Mouse (Mus musculus): Measurements from ENCODE around the gene Gpr15. TPM values are rescaled to one million over a fixed set of nuclear protein-coding genes. Genes with fewer than 3 reads are reported as not detected.
A peak's percentile ranks its signal among the peaks of the same experiment; 100 is the strongest.

Gpr15 gene
- polyA plus RNA-seq, 1 experiment, result 0.31 TPM

DNA sequence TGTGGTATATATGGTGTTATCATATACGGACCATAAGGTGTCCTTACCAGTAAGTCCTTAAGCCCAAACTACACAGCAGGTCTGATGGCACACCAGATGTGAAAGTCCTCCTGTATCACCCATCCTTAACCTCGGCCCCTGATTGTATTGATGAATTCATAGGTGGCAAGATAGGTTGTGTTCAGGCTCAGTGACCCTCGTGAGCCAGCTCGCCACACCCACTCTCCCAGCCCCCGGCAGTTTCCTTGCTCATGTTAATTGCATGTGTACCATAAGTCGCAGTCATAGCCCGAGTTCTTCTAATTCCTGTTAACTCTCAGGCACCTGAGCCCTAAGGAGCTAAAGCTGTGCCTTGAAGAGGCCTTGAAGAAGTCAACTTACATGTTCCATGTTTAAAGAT lies 42.7 kb downstream of the Gpr15 start:
- no peaks in the 10 kb centered on the region for H3K4me1 ChIP-seq (ENCODE audit: control insufficient read depth, insufficient read depth, low read length)
- WGBS, result 83% methylated on average over 7 of the region's 7 CpGs
- TF ChIP-seq POLR2A (IDR thresholded peaks at IDR 0.05; ENCODE audit: borderline replicate concordance, extremely low read depth, low read depth, low read length), result no peak

DNA sequence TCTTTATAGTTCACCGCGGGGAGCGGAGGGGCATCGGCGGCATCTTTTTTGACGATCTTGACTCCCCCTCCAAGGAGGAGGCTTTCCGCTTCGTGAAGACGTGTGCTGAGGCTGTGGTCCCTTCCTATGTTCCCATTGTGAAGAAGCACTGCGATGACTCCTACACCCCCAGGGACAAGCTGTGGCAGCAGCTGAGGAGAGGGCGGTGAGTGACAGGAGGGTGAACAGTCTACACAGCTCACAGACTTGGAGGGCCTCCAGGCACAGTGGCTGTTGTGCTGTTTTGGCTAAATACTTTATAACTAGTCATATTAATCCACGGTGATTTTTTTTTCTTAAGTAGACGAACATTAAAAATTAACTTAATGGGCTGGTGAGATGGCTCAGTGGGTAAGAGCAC lies 43.6 kb downstream of the Gpr15 start:
- H3K4me1 ChIP-seq (ENCODE audit: control insufficient read depth, insufficient read depth, low read length), result no peaks in the 10 kb centered on the region; the same call in 1 of the 2 replicates
- WGBS, result 94% methylated on average over 13 of the region's 13 CpGs
- no peak for DNase-seq
- TF ChIP-seq CTCF (IDR thresholded peaks at IDR 0.05; ENCODE audit: insufficient read depth, low read length) (no peak), POLR2A (IDR thresholded peaks at IDR 0.05; ENCODE audit: borderline replicate concordance, extremely low read depth, low read depth, low read length) (no peak)
- no peak overlapping the region for H3K4me3 ChIP-seq (replicated peaks; ENCODE audit: extremely low read depth, low read depth, low read length)

More for the DNA sequence above, 42.7 kb downstream of the Gpr15 start:
- no peak overlapping the region for H3K4me3 ChIP-seq (replicated peaks; ENCODE audit: extremely low read depth, low read depth, low read length)
- no peak for DNase-seq

DNA sequence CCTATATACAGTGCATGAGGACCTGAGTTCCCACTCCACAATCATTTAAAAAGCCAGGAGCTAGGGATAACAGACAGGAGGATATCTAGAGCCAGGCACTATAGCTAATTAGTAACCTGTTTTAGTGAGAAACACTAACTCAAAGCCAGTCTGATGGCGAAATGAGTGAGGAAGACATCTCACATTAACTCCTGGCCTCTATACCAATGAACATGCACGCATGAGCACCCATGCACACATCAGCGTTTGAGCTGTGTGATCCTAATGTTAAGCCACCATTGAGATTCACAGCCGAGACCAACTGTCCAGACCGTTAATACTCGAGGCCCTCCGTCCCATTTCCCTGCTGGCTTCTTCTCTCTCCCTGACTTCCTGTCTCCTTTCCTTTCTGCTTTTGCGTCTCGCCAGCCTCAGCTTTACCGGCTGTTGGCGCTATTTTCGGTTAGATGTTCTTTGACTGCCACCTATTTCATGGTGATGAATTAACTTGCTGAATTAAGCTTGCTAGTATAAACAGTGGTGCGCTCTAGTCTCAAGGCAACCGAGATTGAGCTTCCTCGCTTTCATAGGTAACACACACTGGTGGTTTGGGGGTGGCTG lies 45.0 kb downstream of the Gpr15 start:
- Histone ChIP-seq H3K4me3 (replicated peaks; ENCODE audit: extremely low read depth, low read depth, low read length) (no peak overlapping the region), H3K4me1 (ENCODE audit: control insufficient read depth, insufficient read depth, low read length) (peaks cover 2% of the 10 kb centered on the region)
- WGBS, result 90% methylated on average over 15 of the region's 15 CpGs
- no peak for TF ChIP-seq POLR2A (IDR thresholded peaks at IDR 0.05; ENCODE audit: borderline replicate concordance, extremely low read depth, low read depth, low read length)
- TF ChIP-seq CTCF (IDR thresholded peaks at IDR 0.05; ENCODE audit: insufficient read depth, low read length), result no peak
- no peak for DNase-seq

DNA sequence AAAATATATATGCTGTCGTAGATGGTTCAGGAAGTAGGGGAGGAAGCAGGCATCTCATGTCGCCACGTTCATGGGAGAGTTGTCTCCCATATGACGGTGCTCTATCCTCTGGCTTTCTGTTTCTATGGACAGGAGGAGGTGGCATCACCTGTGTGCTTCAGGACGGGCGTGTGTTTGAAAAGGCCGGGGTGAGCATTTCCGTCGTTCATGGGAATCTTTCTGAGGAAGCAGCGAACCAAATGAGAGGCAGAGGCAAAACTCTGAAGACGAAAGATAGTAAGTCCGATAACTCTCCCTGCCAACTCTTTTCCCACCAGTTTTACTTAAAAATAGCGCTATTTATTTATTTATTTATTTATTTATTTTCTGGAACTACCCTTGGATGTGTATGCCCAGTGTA lies 46.5 kb downstream of the Gpr15 start:
- WGBS, result 91% methylated on average over 13 of the region's 13 CpGs
- no peak overlapping the region for H3K4me3 ChIP-seq (replicated peaks; ENCODE audit: extremely low read depth, low read depth, low read length)
- no peak for TF ChIP-seq CTCF (IDR thresholded peaks at IDR 0.05; ENCODE audit: insufficient read depth, low read length)
- no peak for TF ChIP-seq POLR2A (IDR thresholded peaks at IDR 0.05; ENCODE audit: borderline replicate concordance, extremely low read depth, low read depth, low read length)
- H3K4me1 ChIP-seq (ENCODE audit: control insufficient read depth, insufficient read depth, low read length), result peaks cover 2% of the 10 kb centered on the region
- DNase-seq, result no peak

GRCm38 (mm10) chr16:58671212-58671985 lies 47.5 kb downstream of the Gpr15 start:
- Histone ChIP-seq H3K4me1 (ENCODE audit: control insufficient read depth, insufficient read depth, low read length) (peaks cover 2% of the 10 kb centered on the region), H3K4me3 (replicated peaks; ENCODE audit: extremely low read depth, low read depth, low read length) (no peak overlapping the region)
- no peak for DNase-seq
- 68% methylated on average over 8 of the region's 8 CpGs for WGBS
- TF ChIP-seq POLR2A (IDR thresholded peaks at IDR 0.05; ENCODE audit: borderline replicate concordance, extremely low read depth, low read depth, low read length) (no peak), CTCF (IDR thresholded peaks at IDR 0.05; ENCODE audit: insufficient read depth, low read length) (no peak)

- TF ChIP-seq CTCF (IDR thresholded peaks at IDR 0.05; ENCODE audit: insufficient read depth, low read length) (no peak), POLR2A (IDR thresholded peaks at IDR 0.05; ENCODE audit: borderline replicate concordance, extremely low read depth, low read depth, low read length) (no peak)
These were observed 48.2 kb downstream of the Gpr15 start for GRCm38 (mm10) chr16:58670643-58671042.

GRCm38 (mm10) chr16:58669917-58670630 lies 48.8 kb downstream of the Gpr15 start, which contains the start of gene Cpox:
Cpox (plus strand) TSS chr16:58670292.
- peak within 1 kb of the TSS; percentile 74 for H3K4me3 ChIP-seq (replicated peaks; ENCODE audit: extremely low read depth, low read depth, low read length)
- WGBS, result under 1% methylated on average over 51 of the region's 51 CpGs
- TF ChIP-seq CTCF (IDR thresholded peaks at IDR 0.05; ENCODE audit: insufficient read depth, low read length) (no peak), POLR2A (IDR thresholded peaks at IDR 0.05; ENCODE audit: borderline replicate concordance, extremely low read depth, low read depth, low read length) (peak; percentile 66; the same call in 1 of the 2 replicates)
- H3K4me1 ChIP-seq (ENCODE audit: control insufficient read depth, insufficient read depth, low read length), result peaks cover 2% of the 10 kb centered on the region
- DNase-seq, result peak; percentile 81

More at GRCm38 (mm10) chr16:58670643-58671042, 48.2 kb downstream of the Gpr15 start:
- under 1% methylated on average over 25 of the region's 25 CpGs for WGBS
- H3K4me1 ChIP-seq (ENCODE audit: control insufficient read depth, insufficient read depth, low read length), result peaks cover 2% of the 10 kb centered on the region
- H3K4me3 ChIP-seq (replicated peaks; ENCODE audit: extremely low read depth, low read depth, low read length), result peak overlapping the region; percentile 74
- no peak for DNase-seq

GRCm38 (mm10) chr16:58669264-58669663 lies 49.6 kb downstream of the Gpr15 start:
- TF ChIP-seq CTCF (IDR thresholded peaks at IDR 0.05; ENCODE audit: insufficient read depth, low read length) (no peak), POLR2A (IDR thresholded peaks at IDR 0.05; ENCODE audit: borderline replicate concordance, extremely low read depth, low read depth, low read length) (no peak)
- Histone ChIP-seq H3K4me3 (replicated peaks; ENCODE audit: extremely low read depth, low read depth, low read length) (no peak overlapping the region), H3K4me1 (ENCODE audit: control insufficient read depth, insufficient read depth, low read length) (peaks cover 2% of the 10 kb centered on the region)
- 40% methylated on average over 5 of the region's 5 CpGs for WGBS
- no peak for DNase-seq

GRCm38 (mm10) chr16:58668586-58668985 lies 50.3 kb downstream of the Gpr15 start:
- Histone ChIP-seq H3K4me3 (replicated peaks; ENCODE audit: extremely low read depth, low read depth, low read length) (no peak overlapping the region), H3K4me1 (ENCODE audit: control insufficient read depth, insufficient read depth, low read length) (peaks cover 2% of the 10 kb centered on the region)
- no peak for DNase-seq
- TF ChIP-seq POLR2A (IDR thresholded peaks at IDR 0.05; ENCODE audit: borderline replicate concordance, extremely low read depth, low read depth, low read length) (no peak), CTCF (IDR thresholded peaks at IDR 0.05; ENCODE audit: insufficient read depth, low read length) (no peak)
- WGBS, result 88% methylated on average over 3 of the region's 3 CpGs

Other genes with a start within 250 kb of the Gpr15 start
- 38.8 and 60.1 TPM in 2 replicates for gene St3gal6, start 194.8 kb downstream of the Gpr15 start, polyA plus RNA-seq (2012; rRNA removed)
- not detected in 2 replicates for gene Gm813, start 102.1 kb downstream of the Gpr15 start, polyA plus RNA-seq (2012; rRNA removed)
- not detected in 2 replicates for gene E330017A01Rik, start 80.3 kb downstream of the Gpr15 start, polyA plus RNA-seq (2012; rRNA removed)
- gene Cpox, start 48.8 kb downstream of the Gpr15 start, polyA plus RNA-seq (2012; rRNA removed), result 11.5 and 12.3 TPM in 2 replicates
- gene Cldnd1, start 8.8 kb upstream of the Gpr15 start, polyA plus RNA-seq (2012; rRNA removed), result 49.8 and 72.9 TPM in 2 replicates
- not detected in 2 replicates for gene Olfr172, start 44.1 kb upstream of the Gpr15 start, polyA plus RNA-seq (2012; rRNA removed)
- gene Olfr173, start 81.2 kb upstream of the Gpr15 start, polyA plus RNA-seq (2012; rRNA removed), result not detected in 2 replicates
- gene Olfr175-ps1, start 107.7 kb upstream of the Gpr15 start, polyA plus RNA-seq (2012; rRNA removed), result not detected in 2 replicates
- not detected in 2 replicates for gene Olfr177, start 155.7 kb upstream of the Gpr15 start, polyA plus RNA-seq (2012; rRNA removed)
- gene Olfr178, start 173.0 kb upstream of the Gpr15 start, polyA plus RNA-seq (2012; rRNA removed), result not detected in 2 replicates
- gene Olfr181, start 209.7 kb upstream of the Gpr15 start, polyA plus RNA-seq (2012; rRNA removed), result not detected in 2 replicates
- not detected in 2 replicates for gene Olfr180, start 210.3 kb upstream of the Gpr15 start, polyA plus RNA-seq (2012; rRNA removed)